Mouse (Mus musculus) brain, embryonic 14.5 days (tissue): ENCODE measurements around the gene Ube2i.

Source experiments
- CTCF ChIP-seq: fragments of 200-500 bp; IDR thresholded peaks from 2 replicates; pipeline ENCODE4 v1.5.1; 2012; ENCODE audit warnings: inconsistent platforms, mild to moderate bottlenecking, moderate library complexity, borderline replicate concordance; ENCODE audit not compliant: insufficient read depth, insufficient read length; ENCODE audit errors: extremely low read depth
- POLR2A ChIP-seq: fragments of 200-500 bp; IDR thresholded peaks from 2 replicates; pipeline ENCODE4 v1.6.1; 2012; ENCODE audit warnings: mild to moderate bottlenecking, inconsistent platforms, borderline replicate concordance; ENCODE audit not compliant: poor library complexity, insufficient read depth, insufficient read length, severe bottlenecking; ENCODE audit errors: extremely low read depth

- TF ChIP-seq CTCF (no peak), POLR2A (no peak)
Observed at GRCm38 (mm10) chr17:25272326-25272725, 2.1 kb downstream of the Ube2i start.
